Mouse (Mus musculus) lung, postnatal 14 days (tissue): Measurements from ENCODE around the gene Ptgfrn.

Source experiments
- DNase-seq: peaks from one replicate; pipeline ENCODE4 v3.0.0; 2021

Ptgfrn gene

GRCm38 (mm10) chr3:101116431-101117385 is 6.6 kb upstream of the Ptgfrn start:
- DNase-seq: peak; percentile 42

DNA sequence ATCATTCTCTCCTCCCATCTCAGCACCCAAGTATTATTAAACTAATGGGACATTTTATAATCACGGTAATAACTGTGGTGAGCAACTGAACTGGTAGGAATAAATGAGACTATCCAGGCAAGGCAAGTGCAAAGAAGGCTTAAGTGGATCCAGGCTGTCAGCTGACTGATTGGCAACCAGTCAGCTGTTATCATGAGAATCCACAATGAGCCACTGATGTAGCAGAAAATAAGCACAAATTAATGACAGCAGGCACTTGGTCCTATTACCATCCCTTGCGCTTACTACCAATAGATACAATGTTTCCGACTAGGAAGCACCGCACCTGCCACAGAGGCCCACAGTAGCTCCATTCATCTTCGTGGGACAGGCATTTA is 2.4 kb upstream of the Ptgfrn start:
- no peak for DNase-seq

DNA sequence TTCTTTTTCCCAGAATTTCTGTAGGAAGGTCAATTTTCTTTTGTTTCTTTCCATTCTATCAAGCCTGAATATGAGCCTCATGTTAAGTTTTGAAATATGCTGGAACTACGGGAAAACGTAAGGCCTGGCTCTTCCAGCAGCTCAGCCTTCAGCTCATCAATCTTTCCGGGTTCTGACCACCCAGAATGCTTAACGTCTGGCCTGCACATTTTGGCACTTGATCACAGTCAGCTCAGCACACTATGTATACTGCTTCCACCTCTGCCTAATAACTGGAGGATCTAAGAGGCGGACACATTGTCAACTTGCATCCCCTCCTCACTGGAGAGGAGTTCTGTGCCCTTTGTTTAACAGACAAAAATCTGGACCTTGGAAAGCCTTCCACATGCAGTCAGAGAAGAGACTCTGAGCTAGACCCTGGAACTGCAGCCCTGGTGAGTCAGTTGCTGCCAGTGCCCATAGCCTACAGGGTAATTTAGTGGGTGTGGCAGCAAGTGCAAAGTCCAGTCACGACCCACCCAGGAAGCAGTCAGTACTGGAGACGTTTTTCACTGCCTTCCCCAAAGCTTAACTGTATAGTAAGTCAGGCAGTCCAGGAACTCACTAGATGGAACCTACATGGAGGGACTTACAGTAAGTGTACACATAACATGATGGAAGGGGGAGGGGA is 1.9 kb upstream of the Ptgfrn start:
- no peak for DNase-seq

GRCm38 (mm10) chr3:101111321-101111720 is 1.2 kb upstream of the Ptgfrn start:
- no peak for DNase-seq

GRCm38 (mm10) chr3:101110838-101111103 is 693 bp upstream of the Ptgfrn start:
- no peak for DNase-seq

GRCm38 (mm10) chr3:101109558-101110021 is 488 bp downstream of the Ptgfrn start:
- peak; percentile 58 for DNase-seq

DNA sequence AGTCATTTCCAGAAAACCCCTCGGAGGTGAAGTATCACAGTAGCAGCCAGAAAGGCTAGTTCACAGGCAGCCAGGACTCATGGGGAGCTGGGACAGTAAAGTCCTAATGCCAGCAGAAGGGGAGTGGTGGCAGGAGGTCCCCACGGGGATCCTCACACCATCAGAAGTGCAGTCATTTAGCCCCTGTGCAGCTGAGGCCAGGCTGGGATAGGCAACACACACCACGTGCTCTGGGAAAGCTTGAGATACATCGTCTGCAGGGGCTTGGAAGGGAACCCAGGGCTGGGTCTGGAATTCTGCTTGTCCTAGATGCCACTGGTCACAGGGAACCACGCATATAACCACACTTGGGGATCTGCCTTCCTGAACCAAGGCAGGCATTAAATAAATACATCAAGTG is 1.2 kb downstream of the Ptgfrn start:
- DNase-seq: no peak

GRCm38 (mm10) chr3:101108282-101108681 is 1.8 kb downstream of the Ptgfrn start:
- DNase-seq: no peak

GRCm38 (mm10) chr3:101106326-101106725 is 3.8 kb downstream of the Ptgfrn start:
- DNase-seq: no peak

DNA sequence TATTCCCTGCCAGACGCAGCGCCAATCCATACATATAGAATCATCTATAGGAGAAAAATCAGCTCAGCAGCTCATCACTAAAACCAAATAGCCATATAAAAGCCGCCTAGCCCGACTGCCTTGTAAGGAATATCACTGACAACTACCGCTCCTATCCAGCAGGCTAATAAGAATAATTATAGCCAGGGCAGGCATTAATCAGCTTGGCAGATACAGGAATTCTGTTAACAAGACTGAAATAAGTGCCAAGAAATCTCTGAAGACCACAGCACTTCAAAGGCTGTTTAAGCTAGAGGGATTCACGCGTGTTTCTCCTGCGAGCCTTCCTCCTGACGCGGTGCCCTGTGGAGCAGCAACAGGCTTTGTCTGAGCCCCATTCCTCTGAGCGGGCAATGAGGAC is 4.6 kb downstream of the Ptgfrn start:
- no peak for DNase-seq

DNA sequence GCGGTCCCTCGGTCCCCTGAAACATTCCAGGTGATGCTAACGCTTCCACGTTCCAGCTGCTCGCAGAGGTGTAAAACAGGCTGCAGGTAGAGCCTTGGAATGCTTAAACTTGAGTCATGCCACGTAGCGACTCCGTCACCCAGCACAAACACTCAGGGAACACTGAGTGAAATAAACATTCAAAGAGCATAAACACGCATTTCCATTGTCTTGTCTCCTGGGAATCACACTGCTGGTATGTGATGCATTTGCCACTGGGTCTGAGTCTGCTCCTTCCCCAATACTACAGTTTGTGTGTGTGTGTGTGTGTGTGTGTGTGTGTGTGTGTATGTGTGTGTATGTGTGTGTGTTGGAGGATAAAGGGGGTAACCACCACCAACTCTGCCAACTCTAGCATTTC is 5.2 kb downstream of the Ptgfrn start:
- DNase-seq: no peak

DNA sequence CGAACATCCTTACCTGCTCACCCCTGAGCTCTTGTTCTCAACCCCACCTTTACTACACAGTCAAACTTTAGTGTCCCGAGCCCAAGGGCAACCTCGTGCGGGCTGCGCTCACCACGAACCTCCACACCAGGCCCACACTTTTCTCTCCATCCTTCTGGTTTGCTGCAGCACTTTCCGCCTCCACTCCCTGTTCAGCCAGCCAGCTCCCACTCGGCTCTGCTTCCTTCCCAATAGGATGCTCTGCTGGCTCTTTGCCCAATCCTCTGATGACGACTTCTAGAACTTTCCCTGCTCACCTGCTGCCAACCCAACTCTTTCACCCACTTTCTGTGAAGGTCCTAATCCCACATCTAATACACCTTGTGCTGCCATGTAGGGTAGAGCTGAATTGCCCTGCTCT is 6.3 kb downstream of the Ptgfrn start:
- DNase-seq: peak; percentile 51

GRCm38 (mm10) chr3:101102106-101102505 is 8.0 kb downstream of the Ptgfrn start:
- no peak for DNase-seq

GRCm38 (mm10) chr3:101101184-101101583 is 8.9 kb downstream of the Ptgfrn start:
- DNase-seq: no peak

- no peak for DNase-seq
Observed at GRCm38 (mm10) chr3:101099701-101100357, 10.2 kb downstream of the Ptgfrn start.

DNA sequence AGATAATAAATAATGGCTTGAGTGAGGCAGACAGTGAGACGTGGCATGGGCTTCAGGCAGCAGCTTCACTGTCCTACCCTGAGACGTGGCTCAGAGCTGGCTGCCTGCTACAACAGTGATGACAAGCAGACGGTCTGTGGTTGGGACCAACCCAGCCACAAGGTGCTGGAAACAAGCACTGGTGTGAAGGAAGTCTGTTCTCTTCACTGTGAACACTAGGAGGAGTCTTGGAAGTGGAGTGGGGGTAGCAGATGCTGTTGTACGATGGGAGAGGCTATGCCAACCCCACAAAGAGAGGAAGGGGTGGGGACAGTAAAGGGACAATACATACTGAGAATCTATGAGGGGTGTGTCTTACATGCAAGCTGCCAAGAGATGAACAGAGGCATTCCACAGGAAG is 12.0 kb downstream of the Ptgfrn start:
- DNase-seq: peak; percentile 30

DNA sequence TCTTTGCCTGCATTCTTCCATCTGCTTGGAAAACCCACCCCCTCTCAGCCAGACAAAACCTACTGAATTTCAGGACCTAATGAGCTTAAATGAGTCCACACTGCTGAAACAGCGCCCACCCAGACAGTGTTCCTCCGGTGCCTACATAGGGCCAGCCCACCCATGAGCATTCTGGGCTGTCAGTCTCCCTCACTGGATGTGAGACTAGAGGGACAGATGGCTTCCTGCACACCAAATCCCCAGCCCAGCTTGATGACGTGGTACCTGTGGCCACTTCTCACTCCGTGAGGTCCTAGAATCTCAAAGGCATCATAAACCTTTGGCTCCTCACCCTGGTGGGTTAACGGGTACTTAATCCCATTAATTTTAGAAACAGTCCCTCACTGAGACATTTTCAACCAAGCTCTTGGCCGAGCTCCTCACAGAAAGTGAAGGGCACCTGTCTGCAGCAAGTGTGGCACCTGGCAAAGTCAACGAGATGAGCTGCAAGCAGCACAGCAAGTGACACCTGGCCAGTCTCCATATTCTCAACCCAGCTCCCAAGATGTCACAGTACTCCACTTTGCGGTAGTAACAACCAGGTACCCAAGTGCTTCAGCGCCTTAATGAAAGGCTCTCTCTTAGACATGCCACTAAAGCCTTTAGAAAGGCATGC is 12.8 kb downstream of the Ptgfrn start:
- DNase-seq: no peak

DNA sequence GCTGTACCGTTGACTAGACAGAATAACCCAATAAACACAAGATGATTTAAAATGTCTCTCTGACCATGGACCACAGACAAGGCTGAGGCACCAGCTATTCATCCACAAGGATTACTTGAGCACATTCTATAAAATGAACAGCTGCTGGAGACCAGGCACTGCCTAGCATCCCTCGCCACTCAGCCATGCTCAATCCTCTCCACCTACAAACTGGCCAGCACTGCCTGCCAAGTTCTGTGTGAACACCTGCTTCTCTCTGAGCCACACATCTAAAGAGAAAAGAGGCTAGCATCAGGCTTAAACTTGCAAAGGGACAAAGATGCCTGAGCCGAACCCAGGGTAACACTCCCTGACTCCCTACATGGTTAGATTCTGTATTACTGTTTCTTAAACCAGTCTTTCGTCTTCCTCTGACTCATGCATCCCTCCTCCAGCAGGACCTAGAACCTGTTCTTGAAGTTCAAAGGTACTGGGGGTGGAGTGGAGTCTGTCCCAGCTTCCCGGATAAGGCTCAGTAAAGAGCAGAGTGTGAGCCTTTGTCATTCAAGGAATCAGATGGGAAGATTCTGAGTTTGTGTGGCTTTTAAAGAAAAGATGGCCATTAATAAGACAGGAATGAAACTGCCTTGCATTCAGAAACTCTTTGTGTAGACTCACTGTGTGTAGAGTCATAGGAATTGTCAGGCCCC is 14.2 kb downstream of the Ptgfrn start:
- DNase-seq: no peak

DNA sequence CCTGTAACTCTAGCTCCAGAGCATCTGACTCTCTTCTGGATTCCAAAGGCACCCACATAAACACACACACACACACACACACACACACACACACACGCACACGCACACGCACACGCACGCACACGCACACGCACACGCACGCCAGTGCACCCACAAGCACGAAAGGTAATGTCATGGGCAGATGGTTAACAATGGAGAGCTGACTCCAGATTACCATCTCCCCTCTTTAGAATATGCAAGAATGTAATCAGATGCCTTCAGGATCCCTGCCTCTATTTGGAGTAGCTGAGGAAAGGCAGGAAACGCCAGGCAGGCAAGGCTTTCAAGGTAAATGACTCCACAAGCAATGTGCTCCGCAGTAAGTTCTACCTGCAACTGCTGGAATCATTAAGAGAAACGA is 17.9 kb downstream of the Ptgfrn start:
- no peak for DNase-seq

DNA sequence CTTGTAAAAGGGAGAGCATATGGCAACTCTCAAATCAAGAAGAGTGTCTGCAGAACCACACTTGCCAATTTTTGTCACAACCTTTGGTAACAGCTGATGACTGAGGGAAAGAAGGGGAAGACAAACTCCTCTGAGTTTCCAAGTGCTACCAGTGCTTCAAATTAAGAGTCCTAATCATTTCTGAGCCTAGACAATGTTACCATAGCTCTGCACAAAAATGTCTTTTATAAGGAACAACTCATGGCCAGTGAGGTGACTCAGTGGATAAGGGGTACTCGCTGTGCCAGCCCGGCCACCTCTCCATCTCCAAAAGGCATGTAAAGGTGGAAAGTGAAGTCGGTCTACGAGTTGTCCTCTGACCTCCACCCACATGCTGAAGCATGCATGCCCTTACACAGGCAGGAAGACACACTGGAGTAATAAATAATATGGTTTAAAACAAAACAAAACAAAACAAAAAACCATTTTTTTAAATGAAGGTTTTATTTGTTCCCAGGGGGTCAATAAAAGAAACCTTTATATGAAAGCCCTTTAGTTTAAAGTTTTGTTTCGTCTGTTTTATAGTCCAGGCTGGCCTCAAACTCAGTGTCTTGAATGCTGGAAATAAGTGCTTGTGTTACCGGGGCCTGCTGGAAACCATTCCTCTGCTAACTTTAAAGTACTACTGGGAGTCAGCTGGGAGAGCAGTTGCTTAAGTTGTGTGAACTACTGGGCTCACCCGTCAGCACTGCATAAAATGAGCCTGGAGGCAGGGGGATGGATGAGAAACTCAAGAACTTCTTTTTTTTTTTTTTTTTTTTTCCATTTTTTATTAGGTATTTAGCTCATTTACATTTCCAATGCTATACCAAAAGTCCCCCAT is 23.3 kb downstream of the Ptgfrn start:
- DNase-seq: no peak

DNA sequence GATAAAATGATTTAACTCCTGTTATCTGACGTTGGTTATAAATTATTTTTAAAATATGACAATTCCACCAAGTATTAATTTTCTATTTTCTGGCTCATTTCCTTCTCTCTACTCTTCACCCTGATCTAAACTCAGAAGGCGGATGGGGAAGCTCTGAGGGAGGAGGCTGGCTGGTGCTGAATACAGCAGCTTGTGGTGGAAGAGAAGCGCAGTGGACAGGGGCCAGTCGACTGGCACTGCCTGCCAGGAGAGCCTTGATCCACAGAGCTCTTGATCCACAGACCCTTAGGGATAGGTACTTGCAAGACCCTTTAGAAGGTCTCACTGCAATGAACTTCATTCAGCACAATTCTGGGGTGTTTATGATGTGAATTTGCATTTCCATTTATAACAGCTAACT is 29.2 kb downstream of the Ptgfrn start:
- no peak for DNase-seq

- peak; percentile 51 for DNase-seq
Observed at GRCm38 (mm10) chr3:101078344-101078743, 31.7 kb downstream of the Ptgfrn start.
